Mouse (Mus musculus): ENCODE measurements around the gene H2-Aa. TPM values are rescaled to one million over a fixed set of nuclear protein-coding genes. Genes with fewer than 3 reads are reported as not detected.

The H2-Aa gene
- polyA plus RNA-seq, 1 experiment from 2014 or later = 0.11 TPM

DNA sequence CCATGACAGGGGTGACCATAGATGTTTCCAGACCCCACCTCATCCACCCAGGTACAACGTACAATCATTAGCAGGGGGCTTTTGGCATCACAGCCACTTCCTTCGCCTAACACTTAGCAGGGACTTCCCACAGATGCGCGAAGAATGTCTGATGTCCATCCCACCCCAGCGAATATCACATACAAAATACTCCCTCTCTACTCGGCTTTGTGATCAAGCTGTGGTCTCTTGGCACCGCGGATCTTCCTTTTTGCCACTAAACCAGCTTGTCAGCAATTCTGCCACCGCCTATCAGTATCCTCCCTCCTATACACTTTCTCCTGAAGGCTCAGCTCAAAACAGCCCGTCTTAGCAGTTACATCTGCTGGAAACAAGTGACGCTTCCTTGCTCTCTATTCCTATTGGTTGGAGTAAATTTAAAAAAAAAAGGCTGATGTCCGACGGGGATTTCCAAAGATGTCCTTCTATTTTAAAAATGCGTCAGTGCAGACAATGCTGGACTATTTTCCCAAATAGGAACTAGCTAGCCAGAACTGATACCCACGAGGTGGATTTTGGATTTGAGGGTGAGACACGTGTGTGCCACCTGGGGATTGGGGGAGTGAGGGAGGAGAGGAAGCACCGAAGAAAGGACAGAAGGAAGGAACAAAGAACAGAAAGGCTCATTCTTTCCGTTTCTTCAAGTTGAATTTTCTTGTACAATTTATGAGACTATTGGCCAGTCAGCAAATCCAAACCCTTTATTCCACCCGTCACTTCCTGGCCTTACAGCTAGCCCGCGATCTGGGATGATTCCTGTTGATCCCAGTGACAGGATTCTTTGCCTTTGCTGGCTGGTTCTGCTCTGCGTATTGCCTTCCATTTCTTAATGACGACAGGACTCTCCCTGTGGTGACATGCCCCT, 8.5 kb upstream of the H2-Aa start:
- H3K27me3 ChIP-seq (replicated peaks) = peaks cover 20% of the 10 kb centered on the region
- no peaks in the 10 kb centered on the region for H3K4me1 ChIP-seq
- H3K9ac ChIP-seq = no peak overlapping the region
- no peaks in the 10 kb centered on the region for H3K36me3 ChIP-seq
- no peak for ATAC-seq
- no peaks in the 10 kb centered on the region for H3K9me3 ChIP-seq (replicated peaks)
- H3K4me3 ChIP-seq = no peak overlapping the region; the same call in 1 of the 2 replicates
- H3K4me2 ChIP-seq = peak overlapping the region; percentile 45
- no peak overlapping the region for H3K27ac ChIP-seq
- 22% methylated on average over 23 of the region's 23 CpGs for WGBS (ENCODE audit: insufficient replicate concordance)

DNA sequence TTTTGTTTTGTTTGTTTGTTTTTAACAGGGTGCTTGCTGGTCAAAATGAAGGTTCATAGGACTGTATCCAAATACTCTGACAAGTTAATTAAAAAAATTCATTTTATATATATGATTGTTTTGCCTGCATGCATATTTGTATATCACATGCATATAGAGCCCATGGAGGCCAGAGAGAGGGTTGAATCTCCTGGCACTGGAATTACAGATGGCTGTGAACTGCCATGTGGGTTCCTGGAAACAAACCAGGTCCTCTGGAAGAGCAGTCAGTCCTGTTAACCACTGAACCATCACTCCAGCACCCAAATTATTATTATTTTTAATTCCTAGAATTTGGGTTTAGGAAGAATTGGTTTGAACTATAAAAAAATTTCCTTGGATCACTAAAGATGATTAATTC, 7.7 kb upstream of the H2-Aa start:
- no peak overlapping the region for H3K4me3 ChIP-seq
- no peak overlapping the region for H3K9ac ChIP-seq
- H3K27ac ChIP-seq = no peak overlapping the region
- H3K4me1 ChIP-seq = no peaks in the 10 kb centered on the region
- no peaks in the 10 kb centered on the region for H3K36me3 ChIP-seq
- no peak for ATAC-seq
- H3K9me3 ChIP-seq (replicated peaks) = no peaks in the 10 kb centered on the region
- H3K27me3 ChIP-seq (replicated peaks) = peaks cover 20% of the 10 kb centered on the region
- no peak overlapping the region for H3K4me2 ChIP-seq

DNA sequence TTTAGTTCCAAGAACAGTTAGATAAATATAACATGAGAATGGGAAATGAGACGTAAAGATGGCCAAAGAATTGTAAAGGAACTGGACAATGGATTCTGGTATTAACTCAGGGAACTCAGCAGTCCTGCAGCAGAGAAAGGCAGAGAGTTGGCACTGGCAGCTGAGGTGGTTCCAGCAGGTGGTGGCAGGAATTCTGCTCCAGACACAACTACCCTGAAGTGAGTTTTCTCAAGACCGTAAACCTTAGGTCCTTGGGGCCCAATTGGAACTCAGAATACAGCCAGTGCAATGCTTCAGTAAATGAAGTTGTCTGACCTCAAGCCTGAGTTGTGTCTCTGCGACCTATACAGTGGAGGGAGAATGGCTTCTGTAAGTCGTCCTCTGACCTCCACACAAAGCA, 6.6 kb upstream of the H2-Aa start:
- Histone ChIP-seq H3K27me3 (replicated peaks) (peaks cover 23% of the 10 kb centered on the region), H3K4me2 (no peak overlapping the region), H3K4me3 (no peak overlapping the region), H3K27ac (no peak overlapping the region), H3K4me1 (no peaks in the 10 kb centered on the region), H3K36me3 (no peaks in the 10 kb centered on the region), H3K9ac (no peak overlapping the region), H3K9me3 (replicated peaks) (no peaks in the 10 kb centered on the region)
- 52% methylated on average over 4 of the region's 4 CpGs for WGBS (ENCODE audit: insufficient replicate concordance)
- no peak for ATAC-seq

DNA sequence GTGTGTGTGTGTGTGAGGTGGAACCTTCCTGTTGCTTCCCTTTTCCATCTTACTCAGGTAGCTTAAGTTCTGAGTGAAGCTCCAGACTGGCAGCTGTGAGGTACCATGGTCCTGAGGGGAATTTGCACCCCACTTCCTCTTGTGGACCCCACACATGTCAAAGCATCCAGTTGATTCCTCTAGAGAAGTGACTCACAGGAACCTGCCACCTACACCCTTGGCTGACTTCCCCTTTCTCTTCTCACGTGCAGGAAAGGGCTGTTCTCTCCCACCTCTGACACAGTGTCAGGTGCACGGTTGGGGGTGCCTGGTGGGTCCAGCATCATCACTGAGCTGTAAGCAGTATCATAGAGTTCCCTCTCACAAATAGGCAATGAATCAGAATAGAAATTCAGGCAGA, 5.9 kb upstream of the H2-Aa start:
- no peaks in the 10 kb centered on the region for H3K9me3 ChIP-seq (replicated peaks)
- WGBS (ENCODE audit: insufficient replicate concordance) = 6% methylated on average over 2 of the region's 2 CpGs
- no peak overlapping the region for H3K4me2 ChIP-seq
- no peak overlapping the region for H3K4me3 ChIP-seq
- H3K27me3 ChIP-seq (replicated peaks) = peaks cover 23% of the 10 kb centered on the region
- no peaks in the 10 kb centered on the region for H3K36me3 ChIP-seq
- no peak overlapping the region for H3K9ac ChIP-seq
- no peak for ATAC-seq
- H3K27ac ChIP-seq = no peak overlapping the region
- H3K4me1 ChIP-seq = no peaks in the 10 kb centered on the region

DNA sequence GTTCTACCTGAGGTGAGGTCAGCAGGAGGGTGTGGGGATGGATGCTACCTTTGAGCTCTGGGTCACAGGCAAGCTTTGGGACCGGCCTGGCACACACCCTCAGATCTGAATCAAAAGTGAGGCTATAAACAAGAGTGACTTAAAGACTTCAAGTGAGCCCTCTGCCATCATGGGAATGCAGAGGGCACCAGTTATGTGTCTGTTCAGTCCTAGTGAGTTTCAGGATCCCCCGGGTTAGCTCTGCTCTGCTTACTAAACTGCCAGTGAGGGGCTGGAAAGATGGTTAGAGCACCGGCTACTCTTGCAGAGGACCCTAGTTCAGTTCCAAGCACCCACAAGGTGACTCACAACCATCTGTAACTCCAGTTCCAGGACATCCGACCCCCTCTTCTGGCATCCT, 4.9 kb upstream of the H2-Aa start:
- WGBS (ENCODE audit: insufficient replicate concordance) = 75% methylated on average over 4 of the region's 4 CpGs
- H3K27me3 ChIP-seq (replicated peaks) = peaks cover 17% of the 10 kb centered on the region; the same call in 1 of the 2 replicates
- H3K9ac ChIP-seq = no peak overlapping the region
- H3K27ac ChIP-seq = no peak overlapping the region
- H3K4me1 ChIP-seq = no peaks in the 10 kb centered on the region
- H3K36me3 ChIP-seq = no peaks in the 10 kb centered on the region
- H3K4me3 ChIP-seq = no peak overlapping the region
- H3K9me3 ChIP-seq (replicated peaks) = no peaks in the 10 kb centered on the region
- H3K4me2 ChIP-seq = no peak overlapping the region
- ATAC-seq = no peak

DNA sequence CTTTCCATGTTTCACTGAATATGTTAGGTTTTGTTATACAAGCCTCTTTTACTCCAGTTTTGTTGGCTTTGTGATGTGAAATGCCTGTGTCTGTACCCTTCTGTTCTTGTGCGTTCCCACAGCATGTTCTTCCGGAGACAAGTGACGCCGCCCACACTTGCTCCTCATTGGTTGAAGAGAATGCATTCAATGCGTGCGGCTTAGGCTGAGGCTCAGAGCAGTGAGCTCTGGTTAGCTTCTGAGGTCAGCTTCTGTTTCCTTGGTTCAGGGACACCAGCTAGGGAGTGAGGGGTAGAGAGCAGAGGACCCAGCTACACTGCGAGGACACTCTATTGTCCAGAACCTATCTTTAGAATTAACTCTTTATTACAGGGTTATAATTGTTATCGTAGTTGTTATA, 4.0 kb upstream of the H2-Aa start:
- Histone ChIP-seq H3K36me3 (no peaks in the 10 kb centered on the region), H3K27me3 (replicated peaks) (peaks cover 9% of the 10 kb centered on the region; the same call in 1 of the 2 replicates), H3K4me1 (no peaks in the 10 kb centered on the region), H3K27ac (no peak overlapping the region), H3K9ac (no peak overlapping the region), H3K9me3 (replicated peaks) (no peaks in the 10 kb centered on the region), H3K4me3 (no peak overlapping the region), H3K4me2 (no peak overlapping the region)
- 17% methylated on average over 8 of the region's 8 CpGs for WGBS (ENCODE audit: insufficient replicate concordance)
- 0 out of 2 replicates have a peak, but pooled peaks have one; percentile 35 for ATAC-seq

DNA sequence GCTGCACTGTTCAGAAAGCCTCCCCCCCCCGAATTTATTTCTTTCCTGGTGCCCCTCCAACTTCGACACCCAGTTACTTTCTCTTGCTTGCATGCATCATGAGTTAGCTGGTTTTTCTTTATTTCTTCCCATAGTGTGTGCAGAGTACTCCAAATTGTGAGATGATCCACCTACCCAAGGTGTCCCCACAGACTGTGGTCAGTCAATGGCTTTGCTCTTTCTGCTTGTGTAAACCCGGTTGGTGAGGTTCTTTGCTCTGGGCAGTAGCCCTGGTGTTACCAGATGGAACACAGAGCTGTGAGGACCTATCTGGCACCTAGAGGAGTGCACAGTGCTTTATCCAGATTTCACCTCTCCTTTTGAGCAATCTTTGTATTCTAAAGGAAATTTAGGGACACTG, 508 bp upstream of the H2-Aa start:
- Histone ChIP-seq H3K27ac (no peak overlapping the region), H3K36me3 (no peaks in the 10 kb centered on the region), H3K9ac (no peak overlapping the region), H3K4me1 (no peaks in the 10 kb centered on the region), H3K4me3 (no peak overlapping the region), H3K27me3 (replicated peaks) (peaks cover 4% of the 10 kb centered on the region; the same call in 1 of the 2 replicates), H3K4me2 (no peak overlapping the region), H3K9me3 (replicated peaks) (no peaks in the 10 kb centered on the region)
- ATAC-seq = no peak
- WGBS (ENCODE audit: insufficient replicate concordance) = 44% methylated on average over 3 of the region's 3 CpGs

DNA sequence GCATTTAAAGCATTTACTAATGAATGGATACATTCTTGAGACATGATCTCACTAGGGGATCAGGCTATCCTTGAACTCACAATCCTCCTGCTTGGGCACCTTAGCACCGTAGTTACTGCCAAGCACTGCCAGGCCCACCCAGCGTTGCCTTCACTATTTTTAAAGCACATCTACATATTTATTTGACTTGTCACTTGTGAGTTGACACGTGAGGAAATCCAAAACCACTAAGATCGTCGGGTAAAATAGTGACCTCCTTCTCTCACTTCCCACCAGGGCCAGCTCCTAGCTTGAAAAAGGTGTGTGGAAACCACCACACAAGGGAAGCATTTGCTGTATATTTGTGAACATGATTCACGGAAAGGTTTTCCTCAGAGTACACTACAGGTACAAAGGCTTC, 624 bp downstream of the H2-Aa start:
- Histone ChIP-seq H3K36me3 (no peaks in the 10 kb centered on the region), H3K27ac (no peak overlapping the region), H3K9me3 (replicated peaks) (no peaks in the 10 kb centered on the region), H3K4me1 (no peaks in the 10 kb centered on the region), H3K27me3 (replicated peaks) (peaks cover 4% of the 10 kb centered on the region), H3K9ac (no peak overlapping the region), H3K4me3 (no peak overlapping the region), H3K4me2 (no peak overlapping the region)
- no peak for ATAC-seq
- 40% methylated on average over 6 of the region's 6 CpGs for WGBS (ENCODE audit: insufficient replicate concordance)

DNA sequence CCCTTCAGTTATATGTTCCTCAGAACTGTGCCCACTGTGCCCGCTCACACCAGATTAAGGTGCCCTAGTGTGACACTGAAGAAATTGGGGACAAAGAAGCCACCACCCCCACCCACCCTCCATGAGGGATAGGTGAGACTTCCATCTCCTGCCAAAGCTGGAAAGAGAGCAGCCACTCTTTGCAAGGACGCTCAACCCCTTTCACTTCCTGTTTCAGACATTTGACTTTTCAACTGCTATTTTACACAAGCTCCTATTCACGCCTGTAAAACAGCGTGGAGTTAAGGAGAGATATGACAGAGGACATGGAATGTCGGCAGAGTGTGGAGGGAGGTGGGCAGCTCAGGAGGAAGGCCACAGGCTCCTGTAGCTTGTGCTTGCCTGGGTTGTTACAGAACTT, 1.1 kb downstream of the H2-Aa start:
- peaks cover 4% of the 10 kb centered on the region for H3K27me3 ChIP-seq (replicated peaks)
- WGBS (ENCODE audit: insufficient replicate concordance) = 53% methylated on average over 5 of the region's 5 CpGs
- H3K36me3 ChIP-seq = no peaks in the 10 kb centered on the region
- H3K27ac ChIP-seq = no peak overlapping the region
- no peaks in the 10 kb centered on the region for H3K4me1 ChIP-seq
- no peak for ATAC-seq
- no peaks in the 10 kb centered on the region for H3K9me3 ChIP-seq (replicated peaks)
- no peak overlapping the region for H3K9ac ChIP-seq
- H3K4me3 ChIP-seq = no peak overlapping the region
- no peak overlapping the region for H3K4me2 ChIP-seq

DNA sequence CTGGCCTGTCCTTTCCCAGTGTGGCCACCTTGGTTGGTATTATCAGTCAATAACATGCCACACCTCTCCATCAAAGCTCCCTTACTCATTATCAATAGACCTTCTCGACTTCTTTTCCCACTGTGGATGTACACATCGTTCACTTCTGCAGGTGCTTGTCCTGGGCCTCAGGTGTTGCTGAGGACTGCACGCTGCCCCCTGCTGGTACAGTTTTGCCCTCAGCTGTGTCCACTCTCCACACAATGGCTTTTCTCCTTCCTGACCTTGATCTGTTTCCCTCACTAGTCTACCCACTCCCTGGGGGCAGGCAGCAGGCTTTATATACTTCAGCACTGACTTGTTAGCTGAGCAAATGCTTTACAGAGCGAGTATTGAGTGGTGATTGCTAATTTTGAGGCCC, 1.8 kb downstream of the H2-Aa start:
- H3K27me3 ChIP-seq (replicated peaks) = peaks cover 4% of the 10 kb centered on the region
- no peaks in the 10 kb centered on the region for H3K4me1 ChIP-seq

DNA sequence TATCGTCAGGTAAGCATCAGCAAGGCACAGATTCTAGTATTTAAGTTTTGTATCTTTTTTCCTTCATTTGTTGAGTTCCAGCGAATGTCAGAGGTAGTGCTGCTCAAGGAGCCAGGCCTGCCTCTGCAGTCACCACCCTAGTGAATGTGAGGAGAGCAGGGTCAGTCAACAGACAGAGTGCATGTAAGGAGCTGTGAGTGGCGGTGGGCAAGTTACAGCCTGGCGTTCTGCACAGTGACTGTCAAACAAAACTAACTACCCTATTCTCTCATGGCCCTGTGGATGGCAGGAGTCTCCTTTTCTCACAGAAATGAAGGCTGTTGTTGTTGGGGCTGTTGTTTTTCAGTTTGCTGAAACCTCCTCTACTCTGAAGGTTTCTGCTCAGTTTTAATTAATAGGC, 2.3 kb downstream of the H2-Aa start:
- WGBS (ENCODE audit: insufficient replicate concordance) = 58% methylated on average over 4 of the region's 4 CpGs
- H3K27me3 ChIP-seq (replicated peaks) = peaks cover 9% of the 10 kb centered on the region
- H3K9ac ChIP-seq = no peak overlapping the region

More for the DNA sequence above, 1.8 kb downstream of the H2-Aa start:
- H3K4me2 ChIP-seq = no peak overlapping the region
- no peaks in the 10 kb centered on the region for H3K9me3 ChIP-seq (replicated peaks)
- H3K36me3 ChIP-seq = no peaks in the 10 kb centered on the region
- H3K9ac ChIP-seq = no peak overlapping the region
- 27% methylated on average over 4 of the region's 4 CpGs for WGBS (ENCODE audit: insufficient replicate concordance)
- H3K27ac ChIP-seq = no peak overlapping the region
- ATAC-seq = no peak
- no peak overlapping the region for H3K4me3 ChIP-seq

DNA sequence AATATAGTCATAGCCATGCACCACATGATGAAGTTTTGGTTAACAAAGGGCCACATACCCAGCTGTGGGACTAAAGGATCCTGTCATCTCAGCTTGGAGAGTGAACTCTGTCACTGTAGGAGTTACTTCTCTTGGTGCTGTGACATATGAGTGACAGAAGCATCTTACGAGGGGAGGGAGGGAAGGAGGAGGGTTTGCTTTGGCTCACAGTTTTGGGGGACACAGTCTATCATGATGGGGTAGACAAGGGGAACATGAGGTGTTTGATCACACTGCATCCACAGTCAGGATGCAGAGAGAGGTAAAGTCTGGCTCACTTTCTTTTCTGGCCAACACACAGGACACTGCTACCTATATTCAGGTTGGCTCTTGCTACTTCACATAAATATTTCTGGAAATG, 5.8 kb downstream of the H2-Aa start:
- H3K9me3 ChIP-seq (replicated peaks) = no peaks in the 10 kb centered on the region
- H3K36me3 ChIP-seq = no peaks in the 10 kb centered on the region
- ATAC-seq = no peak
- WGBS (ENCODE audit: insufficient replicate concordance) = 50% methylated on average over 1 of the region's 1 CpGs
- peaks cover 12% of the 10 kb centered on the region for H3K27me3 ChIP-seq (replicated peaks)
- no peak overlapping the region for H3K4me3 ChIP-seq
- H3K4me1 ChIP-seq = no peaks in the 10 kb centered on the region
- H3K27ac ChIP-seq = no peak overlapping the region
- no peak overlapping the region for H3K9ac ChIP-seq
- no peak overlapping the region for H3K4me2 ChIP-seq

More for the DNA sequence above, 2.3 kb downstream of the H2-Aa start:
- Histone ChIP-seq H3K4me3 (no peak overlapping the region), H3K36me3 (no peaks in the 10 kb centered on the region), H3K4me2 (no peak overlapping the region), H3K27ac (no peak overlapping the region), H3K9me3 (replicated peaks) (no peaks in the 10 kb centered on the region), H3K4me1 (no peaks in the 10 kb centered on the region)
- ATAC-seq = no peak
